Mouse (Mus musculus) spleen, adult 12 weeks (tissue): ENCODE measurements around the gene Nudt12.

Experiments used
- DNase-seq: peaks from one replicate; pipeline ENCODE4 v3.0.0; 2022; ENCODE audit warnings: low spot score

The Nudt12 gene

DNA sequence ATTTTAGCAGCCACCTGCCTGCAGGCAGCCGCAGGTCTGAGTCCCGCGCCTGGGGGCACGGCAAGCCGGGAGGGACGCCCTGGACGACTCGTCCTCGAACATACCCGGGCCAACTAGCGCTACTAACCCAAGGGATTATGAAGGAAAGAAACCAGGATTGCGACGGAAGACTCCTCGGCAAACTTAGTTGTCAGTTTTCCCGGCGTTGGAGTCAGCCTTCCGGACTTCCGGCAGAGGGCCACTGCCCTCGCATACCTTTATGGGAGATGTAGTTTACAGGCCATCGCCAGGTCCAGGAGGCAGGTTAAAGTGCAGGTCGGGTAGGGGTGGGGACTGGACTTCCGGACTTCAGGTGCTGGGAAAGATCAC is at the start of gene Nudt12:
TSS of gene Nudt12 (minus strand) at position 282 of the 369 bp plus-strand sequence.
- DNase-seq = peak; percentile 14

DNA sequence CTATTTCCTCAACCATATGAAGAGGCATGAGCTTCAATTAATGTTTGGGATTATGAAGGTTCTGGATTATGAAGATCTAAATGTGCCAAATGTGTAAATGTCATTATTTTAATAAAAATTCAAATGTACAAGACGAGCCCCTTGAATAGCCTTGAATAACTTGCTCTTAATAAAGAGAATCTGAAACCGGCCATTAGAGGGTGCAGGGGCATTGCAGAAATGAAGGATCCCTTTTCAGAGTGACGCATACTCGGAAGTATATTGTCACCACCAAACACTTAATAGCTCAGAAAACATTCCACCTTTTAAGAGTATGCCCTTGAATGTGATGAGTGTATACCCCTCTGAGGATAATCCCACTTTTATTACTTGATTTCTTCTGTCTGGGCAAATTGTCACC is 40.1 kb upstream of the Nudt12 start:
- no peak for DNase-seq

DNA sequence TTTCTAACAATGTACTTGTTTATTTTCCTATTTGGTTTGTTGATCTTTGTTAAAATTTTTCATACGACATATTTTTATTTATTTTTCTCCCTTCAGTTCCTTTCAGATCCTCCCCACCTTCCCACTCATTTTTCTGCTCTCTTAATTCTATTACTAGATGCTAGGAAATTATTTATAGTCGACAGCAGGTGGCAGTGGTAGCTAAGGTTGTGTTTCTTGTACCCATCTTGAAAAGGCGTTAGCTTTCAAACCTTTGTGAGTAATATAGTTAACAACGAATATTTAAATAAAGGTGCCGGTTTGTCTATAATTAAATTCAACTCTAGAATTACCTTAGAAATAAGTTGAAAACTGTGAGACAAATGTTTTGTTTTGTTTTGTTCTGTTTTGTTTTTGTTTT is 26.6 kb upstream of the Nudt12 start:
- DNase-seq = no peak

DNA sequence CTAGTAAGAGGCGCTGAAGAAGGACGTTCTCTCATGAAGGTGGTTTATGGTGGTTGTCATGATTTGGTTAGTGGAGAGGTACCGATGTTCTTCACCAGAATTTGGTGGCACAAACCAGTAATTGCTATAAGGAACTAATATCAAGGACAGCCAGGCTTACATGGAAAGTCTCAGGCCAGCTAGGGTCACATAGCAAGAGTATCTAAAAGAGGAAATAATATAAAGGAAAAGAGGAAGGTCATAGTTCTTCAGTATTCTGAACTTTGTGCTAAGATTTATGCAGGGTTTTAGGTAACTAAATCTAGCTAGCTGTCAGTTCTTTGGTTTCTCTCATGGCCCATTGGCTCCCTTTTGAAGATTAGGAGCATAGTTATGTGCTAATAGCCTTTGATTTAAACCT is 20.3 kb upstream of the Nudt12 start:
- no peak for DNase-seq

DNA sequence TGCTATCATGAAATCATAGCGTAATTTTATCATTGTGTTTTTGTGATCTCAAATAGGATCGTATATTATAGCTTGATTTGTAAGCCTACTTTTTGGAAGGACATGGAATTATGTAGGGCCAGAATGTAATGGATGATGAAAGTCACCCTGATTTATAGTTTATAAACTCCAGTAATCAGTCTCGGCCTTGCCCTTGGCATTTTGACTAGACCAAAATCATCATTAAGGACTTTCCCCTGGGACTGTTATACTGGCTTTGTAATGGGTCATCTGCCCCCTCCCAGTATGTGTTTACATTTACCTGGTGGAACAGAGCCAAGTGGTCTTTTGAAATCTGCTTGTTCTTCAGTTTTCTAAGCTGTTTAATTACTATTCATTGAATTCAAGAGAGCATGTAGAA is 13.2 kb upstream of the Nudt12 start:
- DNase-seq = no peak

DNA sequence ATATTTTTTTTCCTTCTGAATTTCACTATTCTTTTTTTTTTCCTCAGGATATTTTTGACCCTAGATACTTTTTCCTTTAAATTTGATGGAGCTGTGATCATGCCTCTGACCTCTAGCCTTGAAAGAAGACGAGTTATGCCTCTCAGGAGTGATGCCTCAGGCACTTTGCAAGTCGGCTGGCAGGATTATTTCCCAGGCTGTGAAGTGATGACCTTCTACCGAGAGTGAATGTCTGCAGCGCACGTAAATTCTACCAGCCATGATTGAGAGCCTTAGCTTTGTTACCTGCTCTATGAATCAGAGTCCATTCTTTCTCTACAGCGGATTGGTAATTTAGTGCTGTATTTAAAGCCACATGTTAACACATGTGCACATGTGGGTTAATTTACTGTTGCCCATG is 11.3 kb upstream of the Nudt12 start:
- DNase-seq = no peak

DNA sequence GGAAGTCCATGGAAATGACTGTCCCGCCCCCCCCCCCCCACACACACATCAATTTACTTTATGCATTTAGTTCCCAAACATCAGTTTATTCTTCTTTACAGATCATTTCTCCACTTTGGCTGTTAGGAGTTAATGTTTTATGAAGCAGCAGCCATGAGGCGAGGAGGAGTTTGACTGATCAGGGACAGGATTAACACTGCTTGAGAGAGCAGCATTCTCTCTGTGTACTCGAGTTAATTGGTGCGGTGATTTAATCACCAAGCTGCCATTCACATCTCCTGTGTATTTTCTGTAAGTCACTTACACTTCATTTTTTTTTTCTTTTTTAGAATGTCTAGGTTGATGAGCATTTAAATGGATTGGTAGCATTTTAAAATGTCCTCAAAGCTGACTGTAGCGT is 10.8 kb upstream of the Nudt12 start:
- no peak for DNase-seq

DNA sequence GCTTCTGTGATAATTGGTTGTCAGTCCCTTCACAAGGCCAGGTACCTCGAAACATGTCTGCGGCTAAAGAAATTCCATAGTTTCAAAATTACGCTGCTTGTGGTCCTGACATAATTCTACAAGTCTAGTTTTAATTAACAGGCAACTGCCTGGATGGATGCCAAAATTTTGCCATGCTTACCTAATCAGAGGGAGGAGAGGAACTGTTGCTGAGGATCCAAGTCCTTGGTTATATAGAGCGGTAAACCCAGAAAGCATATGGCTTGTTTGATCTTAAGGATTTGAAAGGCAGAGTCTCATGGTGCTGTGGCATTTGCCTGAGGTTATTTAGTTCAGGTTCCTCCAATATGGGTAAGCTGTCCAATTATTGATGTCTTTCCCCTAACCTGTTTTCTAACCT is 5.5 kb upstream of the Nudt12 start:
- no peak for DNase-seq

DNA sequence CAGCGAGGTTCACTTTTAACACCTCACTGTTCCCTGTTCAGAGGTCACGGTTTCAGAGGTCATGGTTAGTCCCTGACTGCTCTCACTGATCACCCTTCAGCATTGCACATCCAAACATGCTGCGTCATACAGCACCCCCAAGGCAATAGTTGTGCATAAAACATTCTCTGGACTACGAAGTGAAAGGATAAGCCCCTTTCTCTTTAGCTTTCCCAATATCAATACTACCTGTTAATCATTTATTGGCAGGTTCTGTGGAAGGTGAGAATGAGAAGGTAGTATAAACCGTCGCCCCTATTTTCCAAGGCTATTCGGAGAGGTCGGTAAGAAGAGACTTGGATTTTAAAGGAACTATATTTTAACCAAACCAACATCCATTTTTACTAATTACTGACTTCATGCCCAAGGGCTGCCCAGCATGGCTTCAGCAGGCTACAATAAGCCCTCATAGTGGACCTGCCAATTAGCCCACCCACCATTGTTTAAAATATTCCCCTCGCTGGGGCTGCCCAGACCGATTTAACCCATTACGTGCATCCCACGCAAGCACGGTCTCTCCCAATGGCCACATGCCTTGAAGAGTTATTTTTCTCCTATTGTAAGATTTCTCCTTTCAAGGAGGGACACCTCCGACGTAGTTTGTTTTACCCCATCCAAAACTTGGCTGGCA is 616 bp downstream of the Nudt12 start:
- DNase-seq = no peak

DNA sequence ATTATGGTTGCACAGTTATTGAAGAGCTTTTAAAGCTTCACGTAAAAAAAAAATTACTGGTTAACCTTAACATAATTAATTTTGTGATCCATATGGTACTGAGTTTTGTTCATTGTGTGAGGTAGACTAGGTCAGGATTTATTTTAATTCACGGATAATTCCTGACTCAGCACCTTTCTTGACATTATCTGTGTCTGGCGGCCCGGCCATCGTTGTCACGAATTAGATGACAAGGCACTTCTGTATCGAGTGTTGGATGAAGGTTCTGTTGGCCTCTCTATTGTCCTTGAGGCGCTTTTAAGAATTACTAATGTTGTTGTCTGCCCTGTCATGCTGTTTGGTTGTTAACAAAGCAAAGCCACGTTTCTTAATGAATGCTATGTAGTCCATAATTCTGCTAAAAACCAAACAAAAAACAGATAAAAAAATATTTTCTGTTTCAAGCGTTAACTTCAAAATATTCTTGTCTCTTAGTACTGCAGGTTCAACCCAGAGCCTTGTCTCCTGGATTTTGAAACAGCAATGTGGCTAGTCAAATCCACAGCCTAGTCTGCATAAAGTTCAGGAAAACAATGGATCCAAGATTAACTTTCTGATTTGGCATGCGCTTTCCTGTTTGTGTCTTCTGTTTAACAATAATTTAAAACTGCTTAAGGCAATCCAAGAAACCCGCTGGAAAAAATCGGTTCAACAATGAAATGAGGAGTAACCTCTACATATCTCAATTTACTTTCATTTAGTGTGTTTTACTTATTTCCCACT is 1.4 kb downstream of the Nudt12 start:
- DNase-seq = no peak

DNA sequence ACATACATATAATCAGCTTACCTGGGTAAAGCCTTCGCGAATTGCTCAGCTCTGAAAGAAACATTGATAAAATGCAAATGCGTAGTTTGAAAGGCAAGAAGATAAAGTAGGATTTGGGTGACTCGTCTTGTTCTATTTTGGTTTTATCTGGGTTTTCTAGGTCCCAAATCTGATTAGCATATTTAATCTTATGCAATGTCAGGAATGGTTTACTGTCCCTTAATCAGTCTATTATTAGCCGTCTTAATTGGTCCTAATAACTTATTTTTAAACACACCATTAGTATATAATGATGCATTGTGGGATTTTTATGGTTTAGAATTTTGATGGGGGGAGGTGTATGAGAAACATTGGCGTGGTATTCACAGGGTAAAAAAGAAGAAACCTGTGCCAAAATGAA is 21.9 kb downstream of the Nudt12 start, which contains the start of gene Pdzph1:
TSS of gene Pdzph1 (minus strand) at position 101 of the 400 bp plus-strand sequence.
- DNase-seq = no peak

DNA sequence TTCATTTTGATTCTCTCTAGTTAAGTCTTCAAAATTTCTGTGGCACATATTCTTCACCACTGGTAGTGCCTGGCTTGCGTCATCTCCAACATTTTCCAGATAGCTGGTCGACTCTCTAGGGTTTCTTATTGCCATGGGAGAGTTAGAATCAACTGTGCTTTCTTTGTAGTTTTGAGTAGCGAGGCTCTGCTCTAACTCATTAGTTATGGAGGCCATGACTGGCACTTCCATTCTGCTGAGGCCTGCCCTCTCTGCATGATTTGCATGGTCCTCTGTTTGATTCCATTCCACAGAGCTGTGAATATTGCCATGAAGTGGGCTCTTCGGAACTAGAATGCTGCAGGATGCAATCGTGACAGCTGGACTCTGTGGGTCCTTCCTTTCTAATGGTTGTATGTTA is 39.9 kb downstream of the Nudt12 start:
- no peak for DNase-seq

DNA sequence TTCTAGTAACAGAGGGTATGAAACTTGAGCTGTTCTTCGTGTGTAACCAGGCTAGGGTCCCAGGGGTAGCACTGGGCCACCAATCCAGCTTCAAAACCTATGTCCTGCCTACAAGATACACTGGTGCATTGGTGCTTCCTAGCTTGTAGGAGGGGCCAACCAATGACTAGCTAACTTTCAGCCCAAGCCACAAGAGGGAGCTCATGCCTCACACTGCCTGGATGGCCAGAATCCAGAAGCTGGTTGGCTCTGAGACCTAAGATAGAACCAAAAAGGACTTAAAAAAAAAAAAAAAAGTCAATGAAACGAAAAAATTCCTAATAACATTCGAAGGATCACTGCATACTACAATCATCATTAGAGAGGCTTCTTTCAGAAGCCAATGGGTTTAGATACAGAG is 53.3 kb downstream of the Nudt12 start:
- DNase-seq = no peak

DNA sequence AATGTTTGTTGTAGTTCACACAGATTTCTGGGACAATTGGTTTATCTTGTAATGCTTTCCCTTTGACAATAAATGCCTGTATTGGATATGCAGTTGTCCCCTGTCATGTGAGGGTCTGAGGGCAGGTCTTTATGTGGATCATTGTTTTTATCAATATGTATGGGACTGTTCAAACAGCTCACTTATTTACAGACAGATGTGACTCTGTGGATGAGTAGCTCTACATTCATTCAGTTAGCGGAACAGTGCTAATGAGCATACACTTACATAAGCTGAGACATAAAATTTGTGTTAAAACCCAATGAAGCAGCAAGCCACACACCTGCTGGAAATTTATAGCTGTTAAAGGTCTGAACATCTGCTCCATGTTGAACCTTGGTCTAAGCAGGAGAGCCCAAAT is 56.1 kb downstream of the Nudt12 start:
- DNase-seq = no peak
